Mouse (Mus musculus) ES-E14 (cell line): ENCODE measurements around the gene Zdhhc14. TPM values are rescaled to one million over a fixed set of nuclear protein-coding genes. Genes with fewer than 3 reads are reported as not detected.
A peak's percentile ranks its signal among the peaks of the same experiment; 100 is the strongest.

Source experiments
- DNase-seq: peaks from one replicate; pipeline ENCODE4 v3.0.0-alpha.2; 2013; ENCODE audit warnings: low read depth, low spot score
- H3K27ac ChIP-seq: 2 replicates; pipeline ENCODE4 v1.5.1; 2012; ENCODE audit warnings: low read depth, mild to moderate bottlenecking, low read length, moderate library complexity, mixed read lengths; ENCODE audit not compliant: poor library complexity, insufficient read depth, severe bottlenecking
- H3K36me3 ChIP-seq: 2 replicates; pipeline ENCODE4 v1.6.1; 2012; ENCODE audit warnings: mild to moderate bottlenecking, low read length, moderate library complexity, mixed read lengths; ENCODE audit not compliant: control insufficient read depth, poor library complexity, insufficient read depth, severe bottlenecking
- H3K4me1 ChIP-seq, 2 experiments: fragments of 150-350 bp in 1 of 2; sonication (generic) in 1 of 2; 2 replicates each; pipeline ENCODE4 v1.6.1; 2012; ENCODE audit warnings: low read length in 2 of 2, mild to moderate bottlenecking in 1 of 2, mixed read lengths in 1 of 2; ENCODE audit not compliant: control insufficient read depth in 2 of 2, insufficient read depth in 2 of 2, poor library complexity in 1 of 2
- H3K4me3 ChIP-seq, 2 experiments: fragments of 150-350 bp in 1 of 2; sonication (generic) in 1 of 2; 2 replicates each; pipeline ENCODE4 v1.5.1; 2012; ENCODE audit warnings: low read length in 2 of 2, low read depth in 1 of 2, mild to moderate bottlenecking in 1 of 2, mixed read lengths in 1 of 2; ENCODE audit not compliant: insufficient read depth in 1 of 2, poor library complexity in 1 of 2, severe bottlenecking in 1 of 2
- H3K9ac ChIP-seq: 2 replicates; pipeline ENCODE4 v1.6.1; 2012; ENCODE audit warnings: low read depth, mild to moderate bottlenecking, low read length, mixed read lengths; ENCODE audit not compliant: poor library complexity, insufficient read depth, severe bottlenecking
- H3K9me3 ChIP-seq: fragments of 150-350 bp; sonication (generic); 2 replicates; pipeline ENCODE4 v1.6.1; 2012; ENCODE audit warnings: low read depth, mild to moderate bottlenecking, low read length; ENCODE audit not compliant: control insufficient read depth, insufficient read depth
- CHD2 ChIP-seq: IDR thresholded peaks from 2 replicates; pipeline ENCODE4 v1.6.1; 2014; ENCODE audit warnings: mild to moderate bottlenecking, low read depth, low read length, inconsistent platforms
- HCFC1 ChIP-seq: IDR thresholded peaks from 2 replicates; pipeline ENCODE4 v1.6.1; 2012; ENCODE audit warnings: low read length, inconsistent platforms, borderline replicate concordance; ENCODE audit not compliant: insufficient read depth
- MAFK ChIP-seq: IDR thresholded peaks from 2 replicates; pipeline ENCODE4 v1.6.1; 2014; ENCODE audit warnings: mild to moderate bottlenecking, low read depth, low read length, inconsistent platforms; ENCODE audit not compliant: insufficient read depth
- ZC3H11A ChIP-seq: IDR thresholded peaks from 2 replicates; pipeline ENCODE4 v1.6.1; 2012; ENCODE audit warnings: low read depth, mild to moderate bottlenecking, inconsistent platforms, low read length, borderline replicate concordance
- ZNF384 ChIP-seq: IDR thresholded peaks from 2 replicates; pipeline ENCODE4 v1.6.1; 2012; ENCODE audit warnings: low read depth, low read length, inconsistent platforms
- in situ Hi-C, 2 experiments: fragments of 600-800 bp; cut with MboI; formaldehyde crosslinking; loops; one replicate each; pipeline ENCODE4 v1.15.1; 2025; ENCODE audit warnings: low sequenced_read_pairs in 2 of 2, inconsistent platforms in 1 of 2; ENCODE audit not compliant: unreplicated experiment in 2 of 2
- total RNA-seq: library from RNA; depleted of rRNA; stranded (reverse); fragments of 300-350 nt; gene quantifications from 2 replicates; pipeline ENCODE4 v1.2.3, GENCODE M21; 2012

The Zdhhc14 gene
- total RNA-seq, 1 experiment: 0.76 TPM

GRCm38 (mm10) chr17:5730538-5730937 is 238.2 kb downstream of the Zdhhc14 start:
- no peak overlapping the region for H3K4me3 ChIP-seq
- no peak for DNase-seq
- H3K27ac ChIP-seq: no peak overlapping the region; the same call in 1 of the 2 replicates
- in situ Hi-C loops: no loop called here
- no peaks in the 10 kb centered on the region for H3K36me3 ChIP-seq
- H3K9me3 ChIP-seq: no peaks in the 10 kb centered on the region
- H3K9ac ChIP-seq: no peak overlapping the region
- no peaks in the 10 kb centered on the region for H3K4me1 ChIP-seq
- TF ChIP-seq ZNF384 (no peak), CHD2 (no peak), ZC3H11A (no peak), HCFC1 (no peak), MAFK (no peak)

GRCm38 (mm10) chr17:5733400-5733799 is 241.0 kb downstream of the Zdhhc14 start:
- no peak overlapping the region for H3K27ac ChIP-seq

GRCm38 (mm10) chr17:5741061-5741460 is 248.7 kb downstream of the Zdhhc14 start:
- Histone ChIP-seq H3K4me3 (no peak overlapping the region), H3K27ac (no peak overlapping the region), H3K4me1 (no peaks in the 10 kb centered on the region), H3K36me3 (no peaks in the 10 kb centered on the region), H3K9ac (no peak overlapping the region), H3K9me3 (no peaks in the 10 kb centered on the region)
- no peak for TF ChIP-seq ZNF384
- TF ChIP-seq MAFK: no peak
- no peak for TF ChIP-seq ZC3H11A
- TF ChIP-seq HCFC1: no peak
- TF ChIP-seq CHD2: no peak
- no peak for DNase-seq
- in situ Hi-C loops: no loop called here

More at GRCm38 (mm10) chr17:5733400-5733799, 241.0 kb downstream of the Zdhhc14 start:
- H3K9ac ChIP-seq: no peak overlapping the region
- no peaks in the 10 kb centered on the region for H3K4me1 ChIP-seq
- no peaks in the 10 kb centered on the region for H3K36me3 ChIP-seq
- no peak overlapping the region for H3K4me3 ChIP-seq
- no peak for TF ChIP-seq HCFC1
- TF ChIP-seq ZNF384: no peak
- TF ChIP-seq CHD2: no peak
- TF ChIP-seq MAFK: no peak
- peak; percentile 68 for TF ChIP-seq ZC3H11A
- no peaks in the 10 kb centered on the region for H3K9me3 ChIP-seq
- peak; percentile 70 for DNase-seq
- in situ Hi-C loops: no loop called here

GRCm38 (mm10) chr17:5744016-5744415 is 251.7 kb downstream of the Zdhhc14 start:
- in situ Hi-C loops: no loop called here
- H3K4me1 ChIP-seq: no peaks in the 10 kb centered on the region
- no peak for TF ChIP-seq ZNF384
- no peak for TF ChIP-seq HCFC1
- TF ChIP-seq CHD2: no peak
- H3K4me3 ChIP-seq: no peak overlapping the region
- no peaks in the 10 kb centered on the region for H3K36me3 ChIP-seq
- no peaks in the 10 kb centered on the region for H3K9me3 ChIP-seq
- DNase-seq: no peak
- no peak overlapping the region for H3K9ac ChIP-seq
- H3K27ac ChIP-seq: no peak overlapping the region

- TF ChIP-seq HCFC1 (no peak), MAFK (no peak), CHD2 (no peak), ZNF384 (no peak), ZC3H11A (no peak)
- no peaks in the 10 kb centered on the region for H3K4me1 ChIP-seq
- H3K36me3 ChIP-seq: no peaks in the 10 kb centered on the region
- no peaks in the 10 kb centered on the region for H3K9me3 ChIP-seq
- H3K9ac ChIP-seq: no peak overlapping the region
- in situ Hi-C loops: no loop called here
- no peak for DNase-seq
- no peak overlapping the region for H3K27ac ChIP-seq
- no peak overlapping the region for H3K4me3 ChIP-seq
These were observed 254.0 kb downstream of the Zdhhc14 start for GRCm38 (mm10) chr17:5746378-5746777.
